Mouse (Mus musculus): ENCODE data around the gene Lin37.

DNA sequence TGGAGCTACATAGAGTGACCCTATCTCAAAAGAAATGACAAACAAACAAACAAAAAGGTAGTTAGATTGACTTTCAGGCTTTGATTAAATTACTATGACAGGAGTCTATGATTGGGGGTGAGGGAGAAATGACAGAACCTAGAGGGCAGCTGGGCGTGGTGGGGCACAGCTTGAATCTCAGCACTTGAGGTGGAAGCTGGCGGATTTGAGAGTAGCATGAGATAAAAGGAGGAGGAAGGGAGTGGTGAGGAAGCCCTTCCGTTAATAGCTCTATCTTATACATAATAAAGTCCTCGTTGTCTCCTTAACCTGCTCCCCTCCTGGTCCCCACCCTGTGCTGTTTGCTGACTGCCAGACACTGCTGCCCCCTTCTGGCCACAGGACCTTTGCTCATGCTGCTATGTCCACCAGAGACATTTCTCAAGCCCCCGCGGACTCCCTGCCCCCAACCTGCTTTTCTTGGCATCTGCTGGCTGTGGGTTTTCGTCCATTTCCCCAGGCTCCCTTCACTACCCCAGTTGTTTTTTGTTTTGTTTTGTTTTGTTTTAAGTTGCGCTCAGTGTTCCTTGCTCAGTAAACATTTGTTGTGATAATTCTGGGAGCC lies 48.2 kb upstream of the Lin37 start:
- TF ChIP-seq TAL1 (IDR thresholded peaks at IDR 0.05; ENCODE audit: low read length) = no peak
- TF ChIP-seq GATA1 (IDR thresholded peaks at IDR 0.05; ENCODE audit: low read length) = no peak

Measured in erythroblast, embryonic 14.5 days (primary cell).